Mouse (Mus musculus) embryo, embryonic 10.5 days (tissue): ENCODE data around the gene Rad51d.
"Not testable (repeated sequence)": the region's sequence is repeated elsewhere in the genome, so short reads cannot be mapped to it uniquely, and the experiment has no call there.

Experiments used
- DNase-seq: peaks from one replicate; pipeline ENCODE4 v3.0.0-alpha.2; 2015; ENCODE audit warnings: low spot score

Gene Rad51d

GRCm38 (mm10) chr11:82890342-82890762 lies at the start of gene Rad51d:
Gene Rad51d, minus strand, starts transcription at chr11:82890614.
- DNase-seq = peak; percentile 97

GRCm38 (mm10) chr11:82933186-82933585 lies 42.8 kb upstream of the Rad51d start:
- DNase-seq = no peak

- DNase-seq = not testable (repeated sequence)
These were observed 41.4 kb upstream of the Rad51d start for GRCm38 (mm10) chr11:82931671-82932450.

GRCm38 (mm10) chr11:82931161-82931560 lies 40.7 kb upstream of the Rad51d start:
- DNase-seq = not testable (repeated sequence)

GRCm38 (mm10) chr11:82930391-82930955 lies 40.1 kb upstream of the Rad51d start:
- DNase-seq = peak; percentile 29

- DNase-seq = no peak
These were observed 39.2 kb upstream of the Rad51d start for GRCm38 (mm10) chr11:82929633-82929950.

GRCm38 (mm10) chr11:82928897-82929632 lies 38.7 kb upstream of the Rad51d start:
- no peak for DNase-seq

- not testable (repeated sequence) for DNase-seq
These were observed 33.5 kb upstream of the Rad51d start for GRCm38 (mm10) chr11:82923910-82924309.

GRCm38 (mm10) chr11:82921691-82922090 lies 31.3 kb upstream of the Rad51d start:
- DNase-seq = no peak

GRCm38 (mm10) chr11:82920768-82921167 lies 30.4 kb upstream of the Rad51d start:
- DNase-seq = no peak

- DNase-seq = peak; percentile 92
These were observed 24.4 kb upstream of the Rad51d start for GRCm38 (mm10) chr11:82914711-82915352.

- DNase-seq = no peak
These were observed 20.4 kb upstream of the Rad51d start for GRCm38 (mm10) chr11:82910679-82911389.

- DNase-seq = no peak
These were observed 19.8 kb upstream of the Rad51d start, which contains the start of gene Unc45b for GRCm38 (mm10) chr11:82910250-82910649. Gene Unc45b, plus strand, starts transcription at chr11:82910550.

- DNase-seq = no peak
These were observed 18.2 kb upstream of the Rad51d start for GRCm38 (mm10) chr11:82908608-82908989.

GRCm38 (mm10) chr11:82907651-82908607 lies 17.5 kb upstream of the Rad51d start, which contains the start of gene Nle1:
Gene Nle1, minus strand, starts transcription at chr11:82908411.
- peak; percentile 95 for DNase-seq

GRCm38 (mm10) chr11:82905816-82906215 lies 15.4 kb upstream of the Rad51d start:
- DNase-seq = no peak

GRCm38 (mm10) chr11:82904952-82905351 lies 14.5 kb upstream of the Rad51d start:
- no peak for DNase-seq

- DNase-seq = no peak
These were observed 11.3 kb upstream of the Rad51d start for GRCm38 (mm10) chr11:82901606-82902310.

- DNase-seq = no peak
These were observed 9.3 kb upstream of the Rad51d start for GRCm38 (mm10) chr11:82899720-82900119.

- no peak for DNase-seq
These were observed 7.1 kb upstream of the Rad51d start for GRCm38 (mm10) chr11:82897478-82897877.
